Mouse (Mus musculus): ENCODE results near the gene Cox17. TPM values are rescaled to one million over a fixed set of nuclear protein-coding genes. Genes with fewer than 3 reads are reported as not detected.
A peak's percentile ranks its signal among the peaks of the same experiment; 100 is the strongest.

Gene Cox17
- total RNA-seq, 2 experiments from 2014 or later: 127 to 139 TPM

GRCm38 (mm10) chr16:38370633-38371374, 24.0 kb downstream of the Cox17 start:
- peak; percentile 42 for DNase-seq

- no peak for DNase-seq
These were observed 25.0 kb downstream of the Cox17 start for GRCm38 (mm10) chr16:38371705-38372296.

- DNase-seq: no peak
These were observed 26.1 kb downstream of the Cox17 start for GRCm38 (mm10) chr16:38372876-38373275.

- no peak for DNase-seq
These were observed 26.6 kb downstream of the Cox17 start for GRCm38 (mm10) chr16:38373439-38373838.

- DNase-seq: no peak
These were observed 27.1 kb downstream of the Cox17 start for GRCm38 (mm10) chr16:38373941-38374340.

GRCm38 (mm10) chr16:38374379-38375140, 27.8 kb downstream of the Cox17 start:
- no peak for DNase-seq

GRCm38 (mm10) chr16:38375182-38375581, 28.4 kb downstream of the Cox17 start:
- no peak for DNase-seq

GRCm38 (mm10) chr16:38376163-38376840, 29.5 kb downstream of the Cox17 start:
- peak; percentile 43 for DNase-seq

GRCm38 (mm10) chr16:38376841-38377249, 30.1 kb downstream of the Cox17 start:
- DNase-seq: no peak

GRCm38 (mm10) chr16:38377546-38377945, 30.8 kb downstream of the Cox17 start:
- DNase-seq: no peak

GRCm38 (mm10) chr16:38378591-38378990, 31.8 kb downstream of the Cox17 start:
- no peak for DNase-seq

- no peak for DNase-seq
These were observed 32.3 kb downstream of the Cox17 start for GRCm38 (mm10) chr16:38379088-38379487.

GRCm38 (mm10) chr16:38379493-38379892, 32.7 kb downstream of the Cox17 start:
- DNase-seq: no peak

- DNase-seq: no peak
These were observed 33.1 kb downstream of the Cox17 start for GRCm38 (mm10) chr16:38379926-38380325.

- DNase-seq: no peak
These were observed 36.9 kb downstream of the Cox17 start for GRCm38 (mm10) chr16:38383683-38384082.

GRCm38 (mm10) chr16:38385184-38385634, 38.4 kb downstream of the Cox17 start:
- DNase-seq: no peak

- DNase-seq: no peak
These were observed 38.9 kb downstream of the Cox17 start for GRCm38 (mm10) chr16:38385700-38386099.

GRCm38 (mm10) chr16:38387389-38387788, 40.6 kb downstream of the Cox17 start:
- DNase-seq: no peak

GRCm38 (mm10) chr16:38388757-38389156, 42.0 kb downstream of the Cox17 start:
- no peak for DNase-seq

- no peak for DNase-seq
These were observed 42.6 kb downstream of the Cox17 start for GRCm38 (mm10) chr16:38389284-38389893.

- no peak for DNase-seq
These were observed 43.5 kb downstream of the Cox17 start for GRCm38 (mm10) chr16:38390322-38390721.

All from gastrocnemius, postnatal 10 days (tissue).